Mouse (Mus musculus) embryonic fibroblast, embryonic 13.5 days (primary cell): ENCODE data around the gene Nudt22.

Experiments
- CTCF ChIP-seq: IDR thresholded peaks from 2 replicates; pipeline ENCODE4 v1.5.1; 2011; ENCODE audit warnings: mild to moderate bottlenecking, control low read depth, low read length, moderate library complexity, borderline replicate concordance; ENCODE audit not compliant: insufficient read depth
- POLR2A ChIP-seq: IDR thresholded peaks from 2 replicates; pipeline ENCODE4 v1.6.1; 2011; ENCODE audit warnings: low read depth, mild to moderate bottlenecking, control low read depth, low read length, moderate library complexity

DNA sequence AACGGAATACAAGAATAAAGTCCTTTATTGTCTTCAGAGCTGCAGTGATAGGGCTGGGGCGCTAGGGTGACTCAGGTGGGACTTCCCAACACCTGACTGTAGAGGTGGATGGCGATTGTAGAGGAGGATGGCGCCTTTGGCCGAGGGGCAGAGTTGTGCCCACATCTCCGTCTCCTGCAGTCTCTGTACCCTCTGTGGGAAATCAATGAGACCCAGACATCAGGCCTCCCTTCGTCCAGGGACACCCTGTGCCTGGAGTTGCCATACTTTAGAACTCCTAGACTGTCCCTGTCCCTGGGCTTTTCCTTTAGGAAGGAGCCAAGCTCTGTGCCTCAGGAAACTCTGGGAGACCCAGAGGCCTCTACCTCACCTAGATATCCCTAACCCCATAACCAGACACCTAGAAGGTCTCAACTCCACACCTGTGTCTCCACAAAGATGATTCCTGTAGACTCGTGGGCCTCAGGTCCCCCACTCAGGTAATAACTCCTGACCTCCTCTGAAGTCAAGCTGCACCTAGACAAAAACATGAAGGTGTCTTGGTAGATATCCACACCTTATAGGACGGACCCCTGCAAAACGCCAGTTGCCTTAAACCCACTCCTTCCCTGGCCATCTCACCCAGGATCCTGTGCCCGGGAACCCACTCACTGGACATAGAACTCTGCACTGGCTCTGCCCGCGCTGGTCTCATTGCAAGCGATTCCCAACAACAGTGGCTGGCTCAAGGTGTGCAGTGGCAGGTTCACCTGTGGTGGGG is 2.7 kb downstream of the Nudt22 start:
- TF ChIP-seq CTCF (no peak), POLR2A (no peak)
